Mouse (Mus musculus): Measurements from ENCODE around the gene Fam136a.

DNA sequence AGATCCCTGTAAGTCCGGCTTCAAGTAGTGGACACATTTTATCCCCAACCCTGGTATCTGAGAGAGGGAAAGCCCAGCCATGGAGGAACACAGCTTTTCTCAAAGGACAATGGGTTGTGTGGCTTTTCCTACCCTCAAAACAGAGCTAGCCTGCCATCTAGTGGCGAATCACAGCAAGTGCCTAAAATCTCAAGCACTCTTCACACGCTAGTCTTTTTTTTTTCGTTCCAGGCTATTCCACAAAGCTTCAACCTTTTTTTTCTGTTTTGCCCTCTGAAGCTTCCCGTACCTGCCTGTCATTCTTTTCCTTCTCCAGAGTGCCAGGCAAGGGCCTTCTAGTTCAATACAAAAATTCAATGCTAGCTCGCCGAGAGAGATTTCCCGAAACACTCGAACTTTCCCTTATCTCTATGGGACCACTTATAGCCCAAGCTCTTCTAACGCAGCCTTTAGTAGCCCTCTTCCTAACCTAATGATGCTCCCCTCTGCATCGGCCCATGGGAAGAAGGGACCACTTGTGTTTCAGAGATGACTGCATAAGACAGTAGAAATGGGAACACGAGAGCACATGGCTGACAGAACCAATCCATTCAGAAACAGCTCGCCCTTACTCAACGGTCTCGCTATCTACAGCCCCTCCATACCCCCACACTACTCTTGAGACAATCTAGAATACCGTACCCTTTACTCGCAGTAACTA lies 854 bp upstream of the Fam136a start:
- TF ChIP-seq CTCF (IDR thresholded peaks at IDR 0.05; ENCODE audit: low read depth, low read length): peak; percentile 49
- TF ChIP-seq POLR2A (IDR thresholded peaks at IDR 0.05; ENCODE audit: insufficient read depth, low read length): no peak
- TF ChIP-seq EP300 (IDR thresholded peaks at IDR 0.05; ENCODE audit: insufficient read depth, low read depth, low read length): no peak

Measured in ES-Bruce4 (cell line).